Mouse (Mus musculus): ENCODE data around the gene Tex21. TPM values are rescaled to one million over a fixed set of nuclear protein-coding genes. Genes with fewer than 3 reads are reported as not detected.
A peak's percentile ranks its signal among the peaks of the same experiment; 100 is the strongest.

The Tex21 gene
- not detected for total RNA-seq (2021)
- long read RNA-seq, experiment 1 = 0 reads
- long read RNA-seq, experiment 2 = 0 reads

DNA sequence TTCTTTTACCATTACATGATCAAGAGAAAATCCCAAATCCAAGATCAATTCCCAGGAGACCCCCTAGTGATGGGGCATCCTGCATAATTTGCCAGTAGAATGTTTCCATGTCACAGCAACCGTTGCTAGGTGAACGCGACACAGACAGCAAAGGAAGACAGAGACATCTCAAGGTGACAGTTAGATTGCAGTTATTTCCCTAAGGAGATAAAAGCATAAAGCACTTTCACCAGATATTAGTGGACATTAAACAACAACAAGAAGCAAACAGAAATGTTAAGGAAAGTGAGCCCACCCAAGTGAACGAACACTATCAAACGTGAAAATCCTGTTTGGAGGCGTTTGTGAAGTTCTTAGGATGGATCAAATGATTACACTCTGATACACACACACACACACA lies at the start of gene Tex21:
Tex21 (minus strand) TSS at position 101 of the 400 bp plus-strand sequence.
- no peak for DNase-seq
- intact Hi-C loops (cut with DNase I) = no loop called here

- intact Hi-C loops (cut with DNase I) = loop anchor here (1.0 kb wide), 2 partner anchors 49 to 179 kb away; no protein-coding TSS in a partner anchor
- DNase-seq = peak; percentile 77 to 84
Observed at GRCm38 (mm10) chr12:76293192-76293591, 46.6 kb upstream of the Tex21 start.

GRCm38 (mm10) chr12:76290271-76290670 lies 43.7 kb upstream of the Tex21 start:
- DNase-seq = no peak
- intact Hi-C loops (cut with DNase I) = no loop called here

GRCm38 (mm10) chr12:76289428-76289827 lies 42.9 kb upstream of the Tex21 start:
- DNase-seq = no peak
- intact Hi-C loops (cut with DNase I) = no loop called here

- intact Hi-C loops (cut with DNase I) = no loop called here
- no peak for DNase-seq
Observed at GRCm38 (mm10) chr12:76288494-76288893, 41.9 kb upstream of the Tex21 start.

DNA sequence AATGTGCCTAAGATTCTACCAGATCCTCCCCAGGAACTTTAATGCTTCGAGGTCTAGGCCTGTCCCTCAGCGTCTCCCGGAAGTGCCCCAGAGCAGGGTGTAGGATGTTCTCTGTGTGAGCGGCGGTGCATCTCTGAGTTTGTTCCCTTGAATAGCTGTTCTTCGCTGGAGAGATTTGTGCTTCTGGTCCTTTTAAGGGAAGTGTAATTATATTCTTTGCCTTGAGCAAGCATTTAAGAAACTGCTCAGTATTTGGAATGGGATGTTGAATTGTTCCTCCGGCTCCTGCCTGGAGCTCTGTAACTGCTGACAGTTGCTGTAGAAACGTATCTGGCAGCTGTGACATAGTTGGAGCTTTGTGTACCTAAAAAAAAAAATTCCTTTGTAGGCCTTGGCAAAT lies 41.4 kb upstream of the Tex21 start:
- intact Hi-C loops (cut with DNase I) = no loop called here

GRCm38 (mm10) chr12:76285418-76285817 lies 38.9 kb upstream of the Tex21 start:
- DNase-seq = no peak
- intact Hi-C loops (cut with DNase I) = no loop called here

More for the DNA sequence above, 41.4 kb upstream of the Tex21 start:
- no peak for DNase-seq

DNA sequence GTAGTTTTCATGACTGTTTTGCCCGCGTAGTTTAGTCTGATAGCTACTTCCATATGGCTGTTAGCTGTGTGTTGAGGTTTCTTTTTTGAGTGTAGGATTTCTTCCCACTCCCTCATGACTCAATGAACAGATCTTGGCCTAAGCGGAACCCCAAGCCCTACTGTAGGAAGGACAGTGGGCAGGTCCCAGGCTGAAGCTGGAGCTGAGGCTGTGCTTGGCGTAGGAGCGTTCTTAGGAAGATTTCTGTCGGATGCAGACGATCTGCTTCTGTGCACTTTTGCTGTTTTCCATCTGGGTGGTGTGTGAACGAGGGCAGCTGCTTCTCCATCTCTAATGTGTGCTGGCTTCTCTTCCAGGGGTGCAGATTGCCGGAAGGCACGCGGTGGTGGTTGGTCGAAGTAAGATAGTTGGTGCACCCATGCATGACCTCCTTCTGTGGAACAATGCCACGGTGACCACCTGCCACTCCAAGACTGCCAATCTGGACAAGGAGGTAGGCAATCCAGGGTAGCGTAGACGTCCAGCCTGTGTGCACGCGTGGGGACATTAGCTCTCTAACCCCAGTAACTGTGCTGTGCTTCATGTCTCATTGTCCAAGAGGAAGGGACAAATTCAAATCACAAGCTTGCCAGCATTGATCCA lies 36.1 kb upstream of the Tex21 start:
- intact Hi-C loops (cut with DNase I) = no loop called here
- DNase-seq = no peak

- peak in 1 of 2 experiments; percentile 20 for DNase-seq
- intact Hi-C loops (cut with DNase I) = no loop called here
Observed at GRCm38 (mm10) chr12:76282132-76282531, 35.6 kb upstream of the Tex21 start.

GRCm38 (mm10) chr12:76281111-76281660 lies 34.6 kb upstream of the Tex21 start:
- intact Hi-C loops (cut with DNase I) = no loop called here
- no peak for DNase-seq

GRCm38 (mm10) chr12:76280556-76280955 lies 34.0 kb upstream of the Tex21 start:
- no peak for DNase-seq
- intact Hi-C loops (cut with DNase I) = no loop called here

DNA sequence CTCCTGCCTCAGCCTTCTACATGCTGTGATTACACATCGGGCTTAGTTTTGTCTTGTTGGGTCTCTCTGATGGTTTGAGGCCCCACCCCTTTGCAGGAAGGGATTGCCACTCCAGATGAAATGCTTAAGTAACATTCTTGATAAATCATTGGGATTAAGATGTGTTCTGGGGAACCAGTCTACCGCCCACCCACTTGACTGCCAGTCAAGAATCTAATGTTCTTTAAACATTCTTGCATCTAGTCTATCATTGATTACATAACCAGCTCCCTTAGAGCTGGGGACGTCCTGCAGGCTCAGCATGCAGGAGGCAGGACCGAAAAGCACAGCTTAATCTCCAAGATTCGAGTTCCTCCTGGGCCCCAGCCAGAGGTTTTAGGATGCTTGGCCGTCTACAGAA lies 31.7 kb upstream of the Tex21 start:
- intact Hi-C loops (cut with DNase I) = no loop called here
- DNase-seq = no peak

DNA sequence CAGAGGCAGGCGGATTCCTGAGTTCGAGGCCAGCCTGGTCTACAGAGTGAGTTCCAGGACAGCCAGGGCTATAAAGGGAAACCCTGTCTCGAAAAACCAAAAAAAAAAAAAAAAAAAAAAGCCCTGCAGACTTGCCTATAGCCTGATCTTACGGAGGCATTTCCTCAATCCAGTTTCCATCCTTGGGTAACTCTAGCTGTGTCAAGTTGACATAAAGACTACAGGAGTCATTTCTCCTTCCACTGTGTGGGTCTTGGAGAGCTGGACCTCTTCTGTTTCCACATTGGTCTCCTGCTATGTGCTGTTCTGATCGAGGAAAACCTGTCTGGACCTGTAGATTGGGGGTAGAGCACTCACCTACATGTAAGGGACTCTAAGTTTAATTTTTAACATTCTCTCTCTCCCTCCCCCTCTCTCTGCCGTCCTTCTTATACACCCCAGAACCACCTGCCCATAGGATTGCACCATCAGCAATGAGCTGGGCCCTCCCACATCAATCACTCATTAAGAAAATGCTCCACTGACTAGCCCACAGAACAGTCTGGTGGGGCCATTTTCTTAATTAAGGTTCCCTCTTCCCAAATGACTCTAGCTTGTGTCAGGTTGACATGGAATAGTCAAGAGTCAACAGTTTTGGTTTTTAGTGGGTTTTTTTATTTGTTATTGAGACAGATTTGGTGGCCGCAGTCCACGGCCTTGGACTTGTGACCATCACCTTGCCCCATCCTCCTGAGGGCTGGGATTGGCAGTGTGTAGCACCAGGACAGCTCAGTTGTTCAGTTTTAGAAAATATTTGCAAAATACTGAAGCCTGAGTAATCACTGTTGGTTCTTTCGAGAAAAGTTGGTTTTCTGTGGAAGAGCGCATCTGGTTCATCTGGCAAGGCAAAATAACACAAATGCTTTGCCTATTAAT lies 26.3 kb upstream of the Tex21 start:
- no peak for DNase-seq
- intact Hi-C loops (cut with DNase I) = no loop called here

GRCm38 (mm10) chr12:76271516-76271915 lies 25.0 kb upstream of the Tex21 start:
- DNase-seq = no peak

DNA sequence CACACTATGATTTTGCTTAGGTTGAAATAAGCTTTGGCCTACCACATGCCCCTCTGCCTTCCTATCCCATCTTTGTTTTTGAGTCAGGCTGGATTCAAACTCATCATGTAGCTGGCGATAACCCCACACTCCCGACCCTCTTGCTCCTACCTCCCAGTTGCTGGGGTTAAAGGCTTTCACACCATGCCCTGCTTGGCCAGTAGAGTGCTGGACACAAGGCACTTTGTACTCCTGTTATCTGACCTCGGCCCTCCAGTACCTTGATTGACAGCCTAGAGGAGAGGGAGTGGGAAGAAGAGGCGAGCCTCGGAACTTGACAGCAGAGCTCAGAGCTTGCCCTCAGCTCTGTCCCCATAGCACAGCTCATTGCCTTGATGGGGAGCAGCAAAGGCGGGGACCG lies 22.6 kb upstream of the Tex21 start:
- no peak for DNase-seq
- intact Hi-C loops (cut with DNase I) = loop anchor here (10.0 kb wide), 2 partner anchors 206 to 336 kb away; no protein-coding TSS in a partner anchor

More at GRCm38 (mm10) chr12:76271516-76271915, 25.0 kb upstream of the Tex21 start:
- intact Hi-C loops (cut with DNase I) = no loop called here

DNA sequence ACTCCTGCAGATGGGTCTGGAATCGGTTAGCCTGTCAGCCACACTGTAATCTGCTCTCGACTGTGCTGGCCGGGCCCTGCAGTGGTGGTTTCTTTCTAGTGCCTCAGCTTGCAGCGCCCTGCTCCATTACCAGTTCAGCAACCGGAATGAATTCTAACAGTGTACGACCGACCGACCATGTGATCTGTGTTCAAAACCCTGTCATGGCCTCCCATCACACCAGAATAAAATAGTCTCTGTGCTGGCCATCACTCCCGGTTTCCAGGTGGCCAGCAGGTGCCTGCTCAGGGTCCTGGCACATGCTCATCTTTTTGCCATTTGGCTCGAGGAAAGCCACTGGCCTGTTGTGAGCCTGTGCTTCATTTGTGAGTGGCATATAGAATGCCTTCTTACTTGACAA lies 22.1 kb upstream of the Tex21 start:
- intact Hi-C loops (cut with DNase I) = loop anchor here (10.0 kb wide), 2 partner anchors 206 to 336 kb away; no protein-coding TSS in a partner anchor
- no peak for DNase-seq

- DNase-seq = peak in 1 of 2 experiments; percentile 30
- intact Hi-C loops (cut with DNase I) = loop anchor here (2.0 to 10.0 kb wide), 3 partner anchors 74 to 338 kb away; no protein-coding TSS in a partner anchor
Observed at GRCm38 (mm10) chr12:76266875-76267274, 20.3 kb upstream of the Tex21 start.

- no peak for DNase-seq
Observed at GRCm38 (mm10) chr12:76265001-76265400, 18.5 kb upstream of the Tex21 start.

GRCm38 (mm10) chr12:76264325-76264965 lies 17.9 kb upstream of the Tex21 start:
- intact Hi-C loops (cut with DNase I) = loop anchor here (10.0 kb wide), 2 partner anchors 210 to 340 kb away; no protein-coding TSS in a partner anchor
- peak; percentile 21 to 50 for DNase-seq

More at GRCm38 (mm10) chr12:76265001-76265400, 18.5 kb upstream of the Tex21 start:
- intact Hi-C loops (cut with DNase I) = loop anchor here (10.0 kb wide), 2 partner anchors 210 to 340 kb away; no protein-coding TSS in a partner anchor

DNA sequence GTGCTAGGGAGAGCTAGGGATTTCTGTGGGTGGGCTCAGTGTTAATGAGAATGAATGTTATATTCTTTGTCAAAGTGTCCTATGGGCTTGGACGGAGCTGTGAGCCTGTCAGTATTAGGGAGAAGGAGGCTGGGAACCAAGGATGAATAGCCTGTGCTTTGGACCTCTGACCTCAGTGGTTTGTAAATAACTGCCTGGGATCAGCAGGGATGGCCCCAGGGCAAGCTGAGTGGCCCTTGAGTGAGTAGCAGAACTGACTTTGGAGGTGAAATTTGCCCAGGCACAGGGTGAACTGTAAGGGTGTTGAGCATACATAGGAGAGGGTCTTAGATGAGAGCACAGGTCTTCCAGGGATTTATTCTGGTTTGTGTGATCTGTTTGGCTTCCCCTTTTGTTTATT lies 17.3 kb upstream of the Tex21 start:
- no peak for DNase-seq
- intact Hi-C loops (cut with DNase I) = loop anchor here (10.0 kb wide), 2 partner anchors 211 to 341 kb away; no protein-coding TSS in a partner anchor

All from heart, postnatal 14 days (tissue).